Mouse (Mus musculus) left cerebral cortex, adult 11 months (tissue): ENCODE measurements at regions not wholly inside any gene's neighbourhood (a gene's known extent, or its start where the extent isn't known, plus 50 kb on each side); places are given as distances from the start of the nearest gene placed in this dataset.

Experiments
- DNase-seq: peaks from one replicate; pipeline ENCODE4 v3.0.0; 2022; ENCODE audit warnings: low spot score

- no peak for DNase-seq
Measured at GRCm38 (mm10) chrX:169554359-169554758, 130.6 kb upstream of the Mid1 start.

GRCm38 (mm10) chrX:169552851-169553250 is 132.1 kb upstream of the Mid1 start:
- DNase-seq, result peak; percentile 4

- DNase-seq, result no peak
Measured at GRCm38 (mm10) chrX:169544037-169544436, 141.0 kb upstream of the Mid1 start.

- DNase-seq, result no peak
Measured at GRCm38 (mm10) chrX:169508229-169508628, 176.8 kb upstream of the Mid1 start.

GRCm38 (mm10) chrX:169493577-169493976 is 173.4 kb upstream of the Hccs start:
- no peak for DNase-seq

GRCm38 (mm10) chrX:169473518-169473917 is 153.3 kb upstream of the Hccs start:
- no peak for DNase-seq

GRCm38 (mm10) chrX:169470715-169471114 is 150.5 kb upstream of the Hccs start:
- no peak for DNase-seq

GRCm38 (mm10) chrX:169450159-169450558 is 130.0 kb upstream of the Hccs start:
- DNase-seq, result no peak

GRCm38 (mm10) chrX:169439546-169439945 is 119.4 kb upstream of the Hccs start:
- no peak for DNase-seq

- peak; percentile 0 for DNase-seq
Measured at GRCm38 (mm10) chrX:169438626-169439025, 118.5 kb upstream of the Hccs start.

GRCm38 (mm10) chrX:169433903-169434302 is 113.7 kb upstream of the Hccs start:
- no peak for DNase-seq

GRCm38 (mm10) chrX:169396825-169397224 is 76.7 kb upstream of the Hccs start:
- no peak for DNase-seq

GRCm38 (mm10) chrX:169386640-169387039 is 66.5 kb upstream of the Hccs start:
- no peak for DNase-seq
